Mouse (Mus musculus) forelimb bud, embryonic 11.5 days (tissue): ENCODE results near the gene Aqp1.

Experiments used
- DNase-seq: peaks from one replicate; pipeline ENCODE4 v3.0.0-alpha.2; 2012; ENCODE audit warnings: low read depth, low spot score

Gene Aqp1

DNA sequence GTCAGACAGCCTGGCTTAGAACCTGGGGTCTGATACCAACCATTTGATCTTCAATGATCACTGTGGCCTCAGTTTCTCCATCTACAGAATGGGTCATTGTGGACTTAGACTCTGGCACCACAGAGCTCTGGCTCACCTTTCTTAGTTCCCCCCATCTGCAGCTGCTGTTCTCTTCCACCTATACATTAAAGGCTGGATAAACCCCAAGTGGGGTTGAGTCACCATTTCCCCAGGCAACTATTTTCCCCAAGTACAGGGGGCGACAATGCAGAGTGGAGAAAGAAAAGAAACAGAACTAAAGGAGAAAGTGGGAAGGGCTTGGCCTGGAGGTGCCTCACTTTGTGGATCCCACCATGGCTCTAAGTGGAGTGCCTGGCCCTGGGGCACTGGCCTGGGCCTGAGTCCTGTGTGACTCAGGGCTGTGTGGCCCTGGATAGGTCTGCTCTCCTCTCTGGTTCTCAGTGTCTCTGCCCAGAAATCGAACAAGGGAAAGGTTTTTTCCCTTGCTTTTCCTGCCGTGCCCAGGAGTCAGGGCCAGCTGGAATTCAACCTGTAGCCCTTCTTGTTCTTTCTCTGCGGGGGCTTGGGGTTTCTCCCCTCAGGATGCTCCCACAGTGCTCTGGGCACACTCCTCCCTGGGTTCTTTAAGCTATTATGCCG is 20.9 kb downstream of the Aqp1 start:
- no peak for DNase-seq

DNA sequence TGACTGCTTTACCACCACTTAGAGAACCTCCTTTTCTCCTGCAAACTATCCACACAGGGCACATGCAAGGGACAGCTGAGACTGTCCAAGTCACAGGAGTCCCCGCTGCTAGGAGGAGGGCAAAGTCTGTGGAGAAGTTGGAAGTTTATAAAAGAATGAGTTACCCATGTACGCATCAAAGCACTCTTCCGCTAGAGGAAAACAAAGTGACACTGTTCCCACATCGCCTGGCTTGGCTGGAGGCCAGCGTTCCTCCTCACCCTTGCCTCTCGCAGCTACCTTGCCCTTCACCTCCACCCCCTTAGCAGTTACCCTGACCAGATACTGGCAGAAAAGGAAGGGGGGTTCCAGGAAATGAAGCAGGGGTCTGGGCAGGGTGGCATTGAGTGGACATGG is 21.4 kb downstream of the Aqp1 start:
- no peak for DNase-seq

GRCm38 (mm10) chr6:55358731-55359143 is 22.5 kb downstream of the Aqp1 start:
- peak; percentile 54 for DNase-seq

DNA sequence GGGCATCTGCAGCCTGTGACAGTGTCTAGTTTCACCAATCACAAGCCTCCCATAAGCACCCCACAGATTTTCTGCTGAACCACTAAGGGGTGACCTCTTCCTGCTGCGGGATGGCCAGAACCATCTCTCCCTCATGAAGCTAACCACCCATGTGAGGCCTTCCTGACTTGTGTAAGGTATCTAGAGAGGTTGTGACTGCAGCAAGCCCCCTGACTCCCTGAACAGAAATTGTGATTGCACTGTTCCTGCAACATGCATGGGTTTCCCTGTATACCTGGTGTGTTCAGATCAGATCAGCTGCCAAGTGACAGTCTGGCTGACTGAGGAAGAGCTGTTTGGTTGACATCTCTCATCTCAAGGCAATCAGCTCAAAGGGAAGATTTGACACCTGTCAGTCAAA is 26.4 kb downstream of the Aqp1 start:
- DNase-seq, result no peak

GRCm38 (mm10) chr6:55367126-55367525 is 30.9 kb downstream of the Aqp1 start:
- DNase-seq, result no peak

DNA sequence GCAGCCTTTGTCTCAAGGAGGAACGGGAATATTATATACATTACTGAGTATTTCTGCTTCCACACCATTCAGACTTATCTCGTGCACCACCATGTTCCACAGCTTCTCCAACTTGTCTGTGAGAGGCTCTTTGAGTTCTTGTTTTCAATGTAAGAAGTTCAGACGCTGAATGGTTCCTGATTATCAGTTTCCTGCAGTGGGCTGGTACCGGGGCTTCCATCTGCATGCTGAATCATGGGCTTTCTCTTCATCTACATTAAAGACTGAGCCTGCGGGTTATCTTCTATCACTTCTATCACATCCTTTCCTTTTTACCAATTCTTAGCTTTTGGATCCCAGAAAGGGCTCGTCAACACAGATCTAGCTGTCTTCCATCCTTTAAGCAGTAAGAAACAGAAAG is 34.6 kb downstream of the Aqp1 start:
- DNase-seq, result no peak

GRCm38 (mm10) chr6:55376076-55376475 is 39.8 kb downstream of the Aqp1 start, which contains the start of gene Ghrhr:
Gene Ghrhr, plus strand, starts transcription at chr6:55376295.
- DNase-seq, result no peak

DNA sequence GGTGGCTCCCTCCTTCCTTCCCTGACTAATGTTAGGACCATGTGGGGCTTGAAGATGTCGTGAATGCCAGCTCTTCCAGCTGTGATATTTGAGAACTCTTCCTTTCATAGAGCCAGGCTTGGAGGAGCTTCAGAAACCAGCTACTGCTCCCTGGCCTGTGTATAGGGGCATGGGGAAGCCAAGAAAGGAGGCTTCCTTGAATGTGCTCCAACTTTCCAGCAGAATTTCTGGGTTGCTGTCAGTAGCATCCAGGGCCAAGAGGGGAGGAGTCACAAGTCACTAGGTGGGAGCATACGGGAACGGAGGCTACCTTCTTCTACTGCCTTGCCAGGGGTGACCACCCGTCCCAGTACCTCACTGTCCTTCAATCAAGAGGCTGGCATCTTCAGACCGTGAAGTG is 40.3 kb downstream of the Aqp1 start:
- DNase-seq, result no peak

- DNase-seq, result no peak
These were observed 41.2 kb downstream of the Aqp1 start for GRCm38 (mm10) chr6:55377461-55377860.

GRCm38 (mm10) chr6:55379641-55380335 is 43.6 kb downstream of the Aqp1 start:
- DNase-seq, result peak; percentile 60

GRCm38 (mm10) chr6:55381966-55382365 is 45.7 kb downstream of the Aqp1 start:
- no peak for DNase-seq

DNA sequence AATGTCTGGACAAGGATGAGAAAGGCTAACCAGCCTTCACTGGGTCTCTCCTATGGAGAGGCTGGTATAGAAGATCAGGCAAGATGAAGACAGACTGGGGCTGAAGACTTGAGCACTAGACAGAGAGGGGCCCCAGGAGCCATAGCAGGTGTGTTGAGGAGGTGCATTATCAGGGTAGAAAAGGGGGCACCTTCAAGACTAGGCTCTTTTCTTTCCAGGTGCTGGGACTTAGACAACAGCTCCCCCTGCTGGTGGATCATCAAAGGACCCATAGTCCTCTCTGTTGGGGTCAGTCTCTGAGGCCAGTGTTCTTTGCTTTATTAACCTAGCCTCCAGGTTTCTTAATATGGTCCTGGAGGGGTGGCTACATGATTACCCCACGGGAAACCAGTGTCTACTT is 47.7 kb downstream of the Aqp1 start:
- peak; percentile 57 for DNase-seq

GRCm38 (mm10) chr6:55384356-55384951 is 48.2 kb downstream of the Aqp1 start:
- no peak for DNase-seq

DNA sequence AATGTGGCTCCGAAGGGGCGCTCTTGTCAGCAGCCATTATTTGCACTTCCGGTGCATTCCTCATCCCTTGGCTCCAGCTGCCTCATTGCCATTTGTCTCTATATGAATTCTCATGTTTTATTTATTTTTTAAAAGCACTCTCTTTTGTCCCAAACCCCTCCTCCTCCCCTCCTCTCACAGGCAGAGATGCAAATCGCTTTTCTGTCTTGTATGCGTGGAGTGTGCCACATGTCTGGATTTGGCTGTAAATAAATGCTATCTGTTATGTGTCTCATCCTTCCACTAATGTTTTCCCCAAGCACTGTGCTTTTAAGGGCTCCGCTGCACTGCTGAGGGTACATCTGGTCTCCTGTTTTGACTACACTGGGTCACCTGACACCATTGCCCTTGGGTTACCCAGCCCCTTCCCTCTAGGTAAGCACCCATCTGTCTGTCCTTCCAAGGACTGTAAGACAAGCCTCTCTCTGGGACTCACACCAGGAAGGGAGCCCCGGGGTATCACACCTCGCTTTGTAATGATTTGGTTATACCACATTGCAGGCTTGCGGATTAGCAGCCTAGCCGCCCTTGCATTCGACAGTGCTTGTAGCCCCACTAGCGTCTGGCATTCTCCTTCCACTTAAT is 52.4 kb downstream of the Aqp1 start:
- no peak for DNase-seq

- DNase-seq, result no peak
These were observed 53.1 kb downstream of the Aqp1 start for GRCm38 (mm10) chr6:55389321-55389720.

- peak; percentile 62 for DNase-seq
These were observed 55.6 kb downstream of the Aqp1 start for GRCm38 (mm10) chr6:55391814-55392213.

GRCm38 (mm10) chr6:55392453-55392852 is 56.2 kb downstream of the Aqp1 start:
- peak; percentile 80 for DNase-seq

GRCm38 (mm10) chr6:55394854-55395253 is 58.6 kb downstream of the Aqp1 start:
- no peak for DNase-seq

GRCm38 (mm10) chr6:55396176-55396575 is 59.9 kb downstream of the Aqp1 start:
- DNase-seq, result no peak

DNA sequence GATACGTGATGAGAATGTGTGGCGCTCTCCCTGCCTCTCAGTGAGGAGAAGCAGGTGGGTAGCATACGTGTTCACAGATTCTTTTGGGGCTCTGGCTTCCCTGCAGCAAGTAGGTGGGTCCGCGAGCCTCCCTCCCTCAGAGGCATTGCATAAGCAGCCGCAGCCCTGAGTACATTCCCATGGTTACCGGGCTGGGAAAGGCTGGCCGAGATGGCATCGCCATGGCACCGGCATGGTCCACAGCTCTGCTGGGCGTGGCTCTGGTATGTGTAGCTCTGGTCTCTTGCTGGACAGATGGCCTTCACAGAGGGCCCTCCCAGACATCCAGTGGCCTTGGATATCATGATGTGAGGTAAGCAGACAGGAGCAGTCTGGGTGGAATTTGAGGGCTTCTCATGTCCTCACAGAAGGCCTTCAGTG is 60.4 kb downstream of the Aqp1 start:
- no peak for DNase-seq
